In the genomic region with DNA sequence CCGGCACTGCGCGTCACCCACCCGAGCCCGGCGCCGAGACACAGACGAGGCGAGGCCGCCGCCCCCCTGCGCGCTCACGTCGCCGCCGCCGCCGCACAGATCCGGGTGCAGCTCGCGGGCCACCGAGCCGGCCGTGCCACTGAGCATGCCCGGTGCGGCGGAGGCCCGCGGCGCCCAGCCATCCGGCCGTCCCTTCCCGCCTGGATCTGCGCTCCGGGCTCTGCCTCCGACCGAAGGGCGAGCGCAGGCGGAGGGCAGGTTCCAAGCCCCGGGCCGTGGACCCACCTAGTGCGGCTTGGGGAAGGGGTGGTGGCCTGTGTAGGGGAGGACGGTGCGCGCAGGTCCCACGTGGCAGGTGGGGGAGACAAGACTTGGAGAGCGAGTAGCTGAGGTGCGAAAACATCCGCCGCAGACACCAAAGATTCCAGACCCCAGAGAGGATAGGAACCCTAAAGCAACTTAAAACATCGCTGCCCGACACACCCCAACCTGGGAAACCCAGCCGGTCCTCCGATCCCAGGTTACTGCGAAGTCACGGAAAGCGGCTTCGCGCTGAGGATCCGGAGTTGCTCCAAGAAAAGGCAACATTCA, we compare ENCODE assay signal across 8 mouse cellular contexts. TPM values are rescaled to one million over a fixed set of nuclear protein-coding genes. Genes with fewer than 3 reads are reported as not detected.
DNase-seq lines count a peak whose midpoint lies in the region; ATAC-seq and TF ChIP-seq lines count a peak whose summit lies in the region.

A gene (minus strand): TSS at position 577 of the 591 bp plus-strand sequence.

- intact Hi-C loops in heart, postnatal 25 days (cut with DNase I): no loop called here

- peak; percentile 91 to 95 for DNase-seq in cerebellum, adult 18-20 months
- peak; percentile 80 for DNase-seq in heart, postnatal 25 days (ENCODE audit: low spot score)
- peak; percentile 90 for DNase-seq in layer of hippocampus, adult 11-12 months (ENCODE audit: low spot score)
- DNase-seq in liver, postnatal 0 days: peak; percentile 88

- peak; percentile 97 for ATAC-seq in forebrain, embryonic 16.5 days
- ATAC-seq in liver, postnatal 0 days: peak; percentile 93
- peak; percentile 97 for ATAC-seq in neural tube, embryonic 14.5 days (ENCODE audit: low read depth)

- H3K27ac ChIP-seq in ES-Bruce4 (ENCODE audit: insufficient read depth, low read length): no peak within 1 kb of the TSS
- H3K27ac ChIP-seq in forebrain, embryonic 16.5 days (ENCODE audit: low read length): peak within 1 kb of the TSS; percentile 84
- H3K27ac ChIP-seq in liver, postnatal 0 days (ENCODE audit: low read depth): peak within 1 kb of the TSS; percentile 81
- peak within 1 kb of the TSS; percentile 93 for H3K27ac ChIP-seq in neural tube, embryonic 14.5 days (ENCODE audit: low read depth, low read length)
- H3K27ac ChIP-seq in testis, adult 2 months (ENCODE audit: control insufficient read depth, insufficient read depth, low read depth, low read length): peak within 1 kb of the TSS; percentile 85

- H3K4me3 ChIP-seq in ES-Bruce4 (ENCODE audit: low read depth, low read length): peak within 1 kb of the TSS; percentile 86
- H3K4me3 ChIP-seq in forebrain, embryonic 16.5 days (replicated peaks; ENCODE audit: low read length): peak within 1 kb of the TSS; percentile 95
- H3K4me3 ChIP-seq in liver, postnatal 0 days (ENCODE audit: low read depth, low read length): peak within 1 kb of the TSS; percentile 74
- H3K4me3 ChIP-seq in neural tube, embryonic 14.5 days (ENCODE audit: low read depth, low read length): peak within 1 kb of the TSS; percentile 80
- H3K4me3 ChIP-seq in testis, adult 2 months (ENCODE audit: control insufficient read depth, low read depth, low read length): peak within 1 kb of the TSS; percentile 99

- peak within 1 kb of the TSS; percentile 90 for H3K4me2 ChIP-seq in forebrain, embryonic 16.5 days (ENCODE audit: low read length)
- H3K4me2 ChIP-seq in liver, postnatal 0 days (ENCODE audit: low read depth, low read length): peak within 1 kb of the TSS; percentile 78
- peak within 1 kb of the TSS; percentile 69 for H3K4me2 ChIP-seq in neural tube, embryonic 14.5 days (ENCODE audit: low read depth, low read length)

- H3K36me3 ChIP-seq in ES-Bruce4 (ENCODE audit: control insufficient read depth, insufficient read depth, low read length, poor library complexity, severe bottlenecking): no peaks in the 10 kb centered on the region
- no peaks in the 10 kb centered on the region for H3K36me3 ChIP-seq in forebrain, embryonic 16.5 days (ENCODE audit: control insufficient read depth, insufficient read depth)
- H3K36me3 ChIP-seq in liver, postnatal 0 days (replicated peaks; ENCODE audit: insufficient read depth, low read length): no peaks in the 10 kb centered on the region
- no peaks in the 10 kb centered on the region for H3K36me3 ChIP-seq in neural tube, embryonic 14.5 days (ENCODE audit: control insufficient read depth, insufficient read depth, low read length)
- no peaks in the 10 kb centered on the region for H3K36me3 ChIP-seq in testis, adult 2 months (ENCODE audit: control insufficient read depth, insufficient read depth, low read length)

- no peaks in the 10 kb centered on the region for H3K27me3 ChIP-seq in ES-Bruce4 (ENCODE audit: control insufficient read depth, insufficient read depth, low read length, poor library complexity, severe bottlenecking)
- no peaks in the 10 kb centered on the region for H3K27me3 ChIP-seq in forebrain, embryonic 16.5 days (replicated peaks; ENCODE audit: control insufficient read depth, insufficient read depth, low read length)
- no peaks in the 10 kb centered on the region for H3K27me3 ChIP-seq in liver, postnatal 0 days (ENCODE audit: insufficient read depth, low read length)
- no peaks in the 10 kb centered on the region for H3K27me3 ChIP-seq in neural tube, embryonic 14.5 days (ENCODE audit: control insufficient read depth, insufficient read depth, low read length)
- H3K27me3 ChIP-seq in testis, adult 2 months (ENCODE audit: control insufficient read depth, insufficient read depth, low read length): no peaks in the 10 kb centered on the region

- TF ChIP-seq POLR2A in ES-Bruce4 (IDR thresholded peaks at IDR 0.05; ENCODE audit: insufficient read depth, low read length): no peak
- peak; percentile 39; the same call in 1 of the 2 replicates for TF ChIP-seq POLR2A in testis, adult 2 months (IDR thresholded peaks at IDR 0.05; ENCODE audit: control insufficient read depth, low read depth, low read length)

- WGBS in forebrain, embryonic 16.5 days: under 1% methylated on average over 60 of the region's 62 CpGs
- WGBS in liver, postnatal 0 days (ENCODE audit: insufficient replicate concordance): under 1% methylated on average over 61 of the region's 62 CpGs
- WGBS in neural tube, embryonic 14.5 days: 2% methylated on average over 40 of the region's 62 CpGs

- H3K9ac ChIP-seq in ES-Bruce4 (ENCODE audit: low read depth, poor library complexity, severe bottlenecking): peak within 1 kb of the TSS; percentile 81
- H3K9ac ChIP-seq in forebrain, embryonic 16.5 days (replicated peaks; ENCODE audit: low read depth, low read length): peak within 1 kb of the TSS; percentile 98
- H3K9ac ChIP-seq in liver, postnatal 0 days (replicated peaks): peak within 1 kb of the TSS; percentile 74
- peak within 1 kb of the TSS; percentile 99 for H3K9ac ChIP-seq in neural tube, embryonic 14.5 days (replicated peaks; ENCODE audit: low read depth, low read length)

- no peaks in the 10 kb centered on the region for H3K9me3 ChIP-seq in ES-Bruce4 (replicated peaks; ENCODE audit: control insufficient read depth, insufficient read depth, low read length, poor library complexity, severe bottlenecking)
- H3K9me3 ChIP-seq in forebrain, embryonic 16.5 days (ENCODE audit: control insufficient read depth, low read length): no peaks in the 10 kb centered on the region
- H3K9me3 ChIP-seq in liver, postnatal 0 days (ENCODE audit: low read length): no peaks in the 10 kb centered on the region
- H3K9me3 ChIP-seq in neural tube, embryonic 14.5 days (ENCODE audit: control insufficient read depth, low read length): no peaks in the 10 kb centered on the region

- TF ChIP-seq CTCF in ES-Bruce4 (IDR thresholded peaks at IDR 0.05; ENCODE audit: low read depth, low read length): no peak
- no peak for TF ChIP-seq CTCF in liver, postnatal 0 days (IDR thresholded peaks at IDR 0.05; ENCODE audit: low read depth)
- TF ChIP-seq CTCF in testis, adult 2 months (IDR thresholded peaks at IDR 0.05; ENCODE audit: control insufficient read depth, insufficient read depth, insufficient replicate concordance, low read depth, low read length): no peak

- H3K4me1 ChIP-seq in ES-Bruce4 (ENCODE audit: control insufficient read depth, insufficient read depth, low read length): no peaks in the 10 kb centered on the region
- peaks cover 16% of the 10 kb centered on the region for H3K4me1 ChIP-seq in forebrain, embryonic 16.5 days (replicated peaks; ENCODE audit: control insufficient read depth, insufficient read depth, low read length)
- peaks cover 9% of the 10 kb centered on the region for H3K4me1 ChIP-seq in liver, postnatal 0 days (ENCODE audit: insufficient read depth)
- H3K4me1 ChIP-seq in neural tube, embryonic 14.5 days (ENCODE audit: control insufficient read depth, insufficient read depth, low read length): peaks cover 15% of the 10 kb centered on the region
- peaks cover 6% of the 10 kb centered on the region for H3K4me1 ChIP-seq in testis, adult 2 months (ENCODE audit: control insufficient read depth, insufficient read depth, low read length)

- no peak for TF ChIP-seq EP300 in ES-Bruce4 (IDR thresholded peaks at IDR 0.05; ENCODE audit: insufficient read depth, low read depth, low read length)
- TF ChIP-seq EP300 in liver, postnatal 0 days (IDR thresholded peaks at IDR 0.05; ENCODE audit: low read depth): no peak

RNA-seq across cellular contexts. Expression of the gene that starts here (rescaled TPM):
- 43.5 and 47.7 TPM in 2 replicates for polyA plus RNA-seq in ES-Bruce4 (2011; ENCODE audit: insufficient read depth, insufficient read length, low read depth, missing spikeins)
- polyA plus RNA-seq in forebrain, embryonic 16.5 days (2015; fragmentation: Nextera tagmentation; extraction: Ambion mirVana): 120 and 132 TPM in 2 replicates
- 10 to 100 TPM; 27.3 to 34.0 TPM for total RNA-seq in heart, postnatal 25 days (2021)
- 12.0 and 13.8 TPM in 2 replicates for polyA plus RNA-seq in liver, postnatal 0 days (2015; fragmentation: Nextera tagmentation; extraction: Ambion mirVana)
- polyA plus RNA-seq in neural tube, embryonic 14.5 days (2014; fragmentation: Nextera tagmentation; extraction: Ambion mirVana): 181 and 182 TPM in 2 replicates
- polyA plus RNA-seq in testis, adult 2 months (2012; rRNA removed): 178 and 229 TPM in 2 replicates
